Mouse (Mus musculus) embryonic facial prominence, embryonic 12.5 days (tissue): ENCODE measurements at regions not wholly inside any gene's neighbourhood (a gene's known extent, or its start where the extent isn't known, plus 50 kb on each side); places are given as distances from the start of the nearest gene placed in this dataset.

Source experiments
- ATAC-seq: fragments of 200-750 bp; cut with Nextera tagmentation; 2 replicates; pipeline ENCODE4 v1.8.0; 2017; ENCODE audit not compliant: insufficient number of reproducible peaks, insufficient read depth, low FRiP score, low TSS enrichment
- H3K27ac ChIP-seq: fragments of 300-500 bp; sonication (generic); 2 replicates; pipeline ENCODE4 v1.5.1; 2016; ENCODE audit warnings: mild to moderate bottlenecking
- H3K27me3 ChIP-seq: fragments of 300-500 bp; sonication (generic); 2 replicates; pipeline ENCODE4 v1.6.1; 2016; ENCODE audit warnings: mild to moderate bottlenecking, moderate library complexity
- H3K36me3 ChIP-seq: fragments of 300-500 bp; sonication (generic); 2 replicates; pipeline ENCODE4 v1.6.1; 2016; ENCODE audit warnings: mild to moderate bottlenecking
- H3K4me1 ChIP-seq: fragments of 300-500 bp; sonication (generic); 2 replicates; pipeline ENCODE4 v1.6.1; 2016
- H3K4me2 ChIP-seq: fragments of 300-500 bp; sonication (generic); replicated peaks from 2 replicates; pipeline ENCODE4 v1.6.1; 2016; ENCODE audit warnings: mild to moderate bottlenecking, moderate library complexity
- H3K4me3 ChIP-seq: fragments of 300-500 bp; sonication (generic); 2 replicates; pipeline ENCODE4 v1.5.1; 2016; ENCODE audit warnings: mild to moderate bottlenecking
- H3K9ac ChIP-seq: fragments of 300-500 bp; sonication (generic); 2 replicates; pipeline ENCODE4 v1.6.1; 2016; ENCODE audit warnings: mild to moderate bottlenecking, moderate library complexity
- H3K9me3 ChIP-seq: fragments of 300-500 bp; sonication (generic); 2 replicates; pipeline ENCODE4 v1.6.1; 2016; ENCODE audit warnings: mild to moderate bottlenecking, moderate library complexity
- WGBS: fragments of 180-500 bp; shearing (Covaris S2); methylation state at CpG from one replicate; pipeline ENCODE4 v1.1.7; 2016; 5-methylcytosine and 5-hydroxymethylcytosine counted together

DNA sequence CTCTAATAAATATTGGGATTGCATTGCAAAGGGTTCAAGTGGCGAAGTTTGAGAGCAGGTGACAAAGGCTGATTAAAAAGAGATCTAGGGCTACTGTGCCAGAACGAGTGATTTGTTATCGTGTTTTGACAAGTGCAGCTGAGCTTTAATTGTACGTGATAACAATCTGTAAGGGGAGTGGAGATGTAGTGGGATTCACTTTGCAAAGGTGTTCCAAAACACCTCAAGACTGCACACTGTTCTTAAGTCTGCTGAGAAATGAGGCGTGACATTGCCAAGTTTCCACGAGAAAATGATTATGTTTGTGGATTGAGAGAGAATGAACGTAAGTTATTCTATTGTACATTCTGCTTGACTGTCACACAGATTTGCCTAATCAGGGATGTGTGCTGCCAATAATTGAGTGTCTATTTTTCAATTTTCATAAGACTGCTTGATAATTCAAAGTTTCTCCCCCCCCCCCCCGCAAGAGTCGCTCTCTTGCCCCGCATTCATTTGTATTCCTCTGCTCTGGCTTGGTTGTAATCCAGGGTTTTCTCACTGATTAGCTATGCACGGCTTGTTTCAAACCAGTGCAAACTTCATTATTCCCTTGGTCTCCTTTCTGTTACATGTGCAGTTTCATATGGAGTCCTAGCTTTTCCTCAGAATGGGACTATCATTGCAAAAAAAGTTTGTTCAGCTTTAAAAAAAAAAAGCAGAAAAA, 385.7 kb downstream of the Olfm4 start:
- H3K27ac ChIP-seq = no peak overlapping the region
- no peak overlapping the region for H3K4me2 ChIP-seq
- no peak overlapping the region for H3K4me3 ChIP-seq
- WGBS = 71% methylated on average over 11 of the region's 11 CpGs
- H3K9me3 ChIP-seq = no peaks in the 10 kb centered on the region
- no peaks in the 10 kb centered on the region for H3K4me1 ChIP-seq
- no peak for ATAC-seq
- H3K27me3 ChIP-seq = no peaks in the 10 kb centered on the region
- H3K9ac ChIP-seq = no peak overlapping the region
- no peaks in the 10 kb centered on the region for H3K36me3 ChIP-seq

DNA sequence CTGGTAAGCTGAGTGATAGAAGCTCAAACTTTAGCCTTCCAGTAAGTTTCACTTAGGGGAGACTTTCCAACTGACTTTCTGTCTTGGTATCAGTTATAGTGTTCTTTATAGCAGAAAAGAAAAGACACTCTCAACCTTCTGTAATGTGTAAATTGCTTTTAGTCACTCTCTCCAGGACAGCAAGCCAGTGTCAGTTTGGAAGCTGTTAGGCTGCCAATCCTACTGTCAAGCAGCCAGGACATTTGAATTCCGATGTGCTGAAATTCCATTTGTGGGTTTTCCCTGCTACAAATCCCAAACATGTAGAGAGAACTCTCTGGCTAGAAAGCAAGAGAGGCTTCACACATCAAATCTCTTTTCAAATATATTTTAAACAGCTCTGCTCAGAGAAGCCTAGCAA, 390.4 kb downstream of the Olfm4 start:
- Histone ChIP-seq H3K9ac (no peak overlapping the region), H3K9me3 (no peaks in the 10 kb centered on the region), H3K4me3 (no peak overlapping the region), H3K27me3 (no peaks in the 10 kb centered on the region), H3K27ac (no peak overlapping the region), H3K36me3 (no peaks in the 10 kb centered on the region), H3K4me1 (no peaks in the 10 kb centered on the region), H3K4me2 (no peak overlapping the region)
- ATAC-seq = no peak
- WGBS = 90% methylated on average over 1 of the region's 1 CpGs

DNA sequence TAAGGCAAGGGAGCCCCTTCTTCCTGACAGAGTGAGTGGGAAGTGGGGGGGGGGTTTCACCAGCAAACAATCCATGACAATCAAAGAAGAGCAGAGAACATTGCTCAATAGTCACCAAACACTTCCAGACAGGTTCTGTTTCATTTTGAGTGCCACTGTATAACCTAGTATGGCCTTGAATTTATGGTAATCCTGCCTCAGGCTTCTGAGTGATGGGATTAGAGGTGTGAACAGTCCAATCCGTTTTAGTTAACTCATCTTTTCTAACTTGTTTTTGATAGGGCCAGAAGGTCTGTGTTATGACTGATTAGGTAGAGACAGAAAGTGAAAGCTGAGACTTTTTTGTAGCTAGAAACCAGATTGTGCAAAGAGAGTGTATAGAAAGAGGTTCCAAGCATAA, 393.2 kb downstream of the Olfm4 start:
- 60% methylated on average over 1 of the region's 1 CpGs for WGBS
- no peaks in the 10 kb centered on the region for H3K36me3 ChIP-seq
- H3K27me3 ChIP-seq = no peaks in the 10 kb centered on the region
- no peaks in the 10 kb centered on the region for H3K9me3 ChIP-seq
- H3K4me1 ChIP-seq = no peaks in the 10 kb centered on the region
- H3K9ac ChIP-seq = no peak overlapping the region
- ATAC-seq = no peak
- no peak overlapping the region for H3K4me3 ChIP-seq
- H3K4me2 ChIP-seq = no peak overlapping the region
- H3K27ac ChIP-seq = no peak overlapping the region

DNA sequence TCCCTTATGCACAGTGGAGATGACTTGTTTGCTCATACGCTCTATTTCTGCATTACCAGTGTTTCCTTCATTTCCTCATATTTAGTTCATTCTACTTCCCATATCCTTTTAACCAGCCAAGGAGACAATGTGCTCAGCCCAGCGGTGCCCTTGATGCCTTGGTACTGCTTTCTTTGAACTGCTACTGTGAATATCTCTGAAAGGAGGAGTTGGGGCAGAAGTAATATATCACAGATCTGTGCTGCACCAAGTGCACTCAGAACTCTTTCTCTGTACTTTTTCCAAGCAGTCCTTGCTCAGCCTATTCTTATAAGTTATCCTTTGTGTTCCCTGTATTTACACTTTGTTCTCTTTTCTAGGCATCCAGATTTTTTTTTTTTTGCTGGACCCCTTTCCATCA, 407.5 kb downstream of the Olfm4 start:
- no peak overlapping the region for H3K4me3 ChIP-seq
- H3K27me3 ChIP-seq = no peaks in the 10 kb centered on the region
- no peak overlapping the region for H3K9ac ChIP-seq
- WGBS = 80% methylated on average over 2 of the region's 2 CpGs
- no peak for ATAC-seq
- H3K36me3 ChIP-seq = no peaks in the 10 kb centered on the region
- H3K27ac ChIP-seq = no peak overlapping the region
- H3K9me3 ChIP-seq = no peaks in the 10 kb centered on the region
- no peaks in the 10 kb centered on the region for H3K4me1 ChIP-seq
- no peak overlapping the region for H3K4me2 ChIP-seq

DNA sequence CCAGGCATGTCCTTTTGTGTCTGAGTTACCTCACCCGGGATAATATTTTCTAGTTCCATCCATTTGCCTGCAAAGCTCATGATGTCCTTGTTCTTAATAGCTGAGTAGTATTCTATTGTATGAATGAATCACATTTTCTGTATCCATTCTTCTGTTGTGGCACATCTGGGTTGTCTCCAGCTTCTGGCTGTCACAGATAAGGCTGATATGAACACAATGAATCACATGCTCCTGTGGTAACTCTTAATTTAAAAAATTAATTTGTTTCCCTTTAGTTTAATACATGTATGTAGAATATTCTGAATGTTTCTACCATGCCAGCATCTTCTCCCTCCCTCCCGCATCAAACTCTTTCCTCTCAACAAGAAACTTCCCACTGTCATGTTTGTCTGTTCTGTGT, 424.4 kb downstream of the Olfm4 start:
- Histone ChIP-seq H3K9me3 (no peaks in the 10 kb centered on the region), H3K27ac (no peak overlapping the region), H3K4me1 (no peaks in the 10 kb centered on the region), H3K4me3 (no peak overlapping the region), H3K36me3 (no peaks in the 10 kb centered on the region), H3K27me3 (no peaks in the 10 kb centered on the region), H3K9ac (no peak overlapping the region), H3K4me2 (no peak overlapping the region)
- WGBS = 93% methylated on average over 2 of the region's 2 CpGs
- no peak for ATAC-seq

DNA sequence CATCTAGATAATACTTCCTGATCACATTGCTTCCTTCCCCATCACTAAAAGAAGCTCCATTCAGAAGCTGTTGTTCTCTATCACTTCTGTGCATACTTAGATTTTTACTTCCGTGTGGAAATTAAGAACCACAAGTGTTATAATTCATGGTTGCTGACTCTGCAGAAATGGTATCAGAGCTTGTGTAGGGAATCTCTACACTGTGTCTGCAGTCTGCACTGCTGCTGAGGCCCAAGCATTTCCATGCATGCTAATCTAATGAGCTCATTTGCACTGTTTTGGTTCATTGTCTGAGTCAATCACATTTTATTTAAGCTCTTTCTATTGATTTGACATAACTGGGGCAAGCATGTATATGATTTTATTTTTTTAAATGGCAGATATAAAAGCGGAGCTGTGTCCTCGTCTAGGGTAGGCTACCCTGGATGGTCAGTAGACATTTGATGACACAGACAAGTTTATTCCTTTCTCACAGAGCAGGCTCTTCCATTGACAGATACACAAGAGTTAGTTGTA, 435.0 kb downstream of the Olfm4 start:
- Histone ChIP-seq H3K27me3 (no peaks in the 10 kb centered on the region), H3K4me2 (no peak overlapping the region), H3K9ac (no peak overlapping the region), H3K9me3 (no peaks in the 10 kb centered on the region), H3K4me1 (no peaks in the 10 kb centered on the region), H3K36me3 (no peaks in the 10 kb centered on the region), H3K4me3 (no peak overlapping the region), H3K27ac (no peak overlapping the region)
- WGBS = 92% methylated on average over 3 of the region's 3 CpGs
- ATAC-seq = no peak

DNA sequence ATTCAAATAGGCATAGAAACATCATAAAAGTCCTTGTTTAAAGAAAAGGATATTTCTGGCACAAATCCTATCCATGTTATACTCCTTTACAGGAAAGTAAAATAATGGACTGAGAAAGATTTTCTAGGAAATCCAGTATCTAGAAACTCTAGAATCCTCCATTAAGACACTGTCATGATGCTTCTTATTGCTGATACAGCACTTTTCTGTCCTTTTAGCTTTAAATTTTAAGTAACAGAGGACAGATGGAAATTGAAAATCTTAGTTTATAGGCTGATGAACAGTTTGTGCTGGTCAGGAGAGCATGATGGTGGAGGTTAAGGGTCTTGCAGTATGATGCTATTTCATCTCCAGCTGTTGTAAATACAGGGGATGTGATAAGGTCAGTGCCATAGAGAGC, 459.9 kb downstream of the Olfm4 start:
- Histone ChIP-seq H3K9me3 (no peaks in the 10 kb centered on the region), H3K27ac (no peak overlapping the region), H3K4me3 (no peak overlapping the region), H3K4me1 (no peaks in the 10 kb centered on the region), H3K4me2 (no peak overlapping the region), H3K36me3 (no peaks in the 10 kb centered on the region), H3K27me3 (no peaks in the 10 kb centered on the region), H3K9ac (no peak overlapping the region)
- no peak for ATAC-seq

DNA sequence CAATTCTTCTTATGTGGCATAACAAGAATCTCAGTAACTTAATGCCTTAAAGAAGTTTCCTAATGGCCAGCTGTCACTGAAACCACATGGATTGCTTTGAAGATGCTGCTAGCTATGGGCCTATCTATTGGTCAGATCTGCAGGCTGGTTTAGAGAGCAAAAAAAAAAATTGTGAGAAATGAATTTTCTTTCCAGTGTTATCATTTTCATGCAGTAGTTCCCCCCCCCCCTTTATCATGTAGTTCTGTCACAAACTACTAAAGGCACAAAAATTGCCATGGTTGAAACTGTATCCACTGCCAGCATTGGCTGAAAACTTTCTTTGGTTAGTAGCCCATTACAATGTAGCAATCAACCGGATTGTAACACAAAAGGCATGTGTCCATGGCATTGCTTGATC, 487.6 kb downstream of the Olfm4 start:
- no peak overlapping the region for H3K27ac ChIP-seq
- H3K36me3 ChIP-seq = no peaks in the 10 kb centered on the region
- ATAC-seq = no peak
- WGBS = 61% methylated on average over 1 of the region's 1 CpGs
- no peak overlapping the region for H3K4me3 ChIP-seq
- H3K4me2 ChIP-seq = no peak overlapping the region
- H3K9ac ChIP-seq = no peak overlapping the region
- no peaks in the 10 kb centered on the region for H3K9me3 ChIP-seq
- H3K4me1 ChIP-seq = no peaks in the 10 kb centered on the region
- H3K27me3 ChIP-seq = no peaks in the 10 kb centered on the region

DNA sequence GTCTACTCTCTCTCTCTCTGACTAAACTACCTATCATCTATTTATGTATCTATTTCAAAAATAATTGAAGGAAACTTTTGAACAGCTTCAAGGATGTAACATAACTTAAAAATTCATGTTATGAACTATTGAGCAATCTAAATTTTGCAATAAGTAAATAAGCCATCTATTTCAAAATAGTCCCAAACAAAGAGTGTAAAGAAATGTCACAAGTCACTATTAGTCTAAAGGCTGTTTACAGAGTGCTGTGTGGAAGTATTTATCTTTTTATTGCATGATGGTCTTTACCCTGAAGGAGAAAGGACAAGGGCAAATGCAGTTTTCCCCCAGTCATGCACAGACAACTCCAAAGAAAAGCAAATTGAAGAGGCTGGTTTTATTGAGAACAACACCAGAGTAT, 496.0 kb downstream of the Olfm4 start:
- Histone ChIP-seq H3K27me3 (no peaks in the 10 kb centered on the region), H3K36me3 (no peaks in the 10 kb centered on the region), H3K9me3 (no peaks in the 10 kb centered on the region), H3K27ac (no peak overlapping the region), H3K9ac (no peak overlapping the region), H3K4me1 (no peaks in the 10 kb centered on the region), H3K4me2 (no peak overlapping the region), H3K4me3 (no peak overlapping the region)
- ATAC-seq = no peak

DNA sequence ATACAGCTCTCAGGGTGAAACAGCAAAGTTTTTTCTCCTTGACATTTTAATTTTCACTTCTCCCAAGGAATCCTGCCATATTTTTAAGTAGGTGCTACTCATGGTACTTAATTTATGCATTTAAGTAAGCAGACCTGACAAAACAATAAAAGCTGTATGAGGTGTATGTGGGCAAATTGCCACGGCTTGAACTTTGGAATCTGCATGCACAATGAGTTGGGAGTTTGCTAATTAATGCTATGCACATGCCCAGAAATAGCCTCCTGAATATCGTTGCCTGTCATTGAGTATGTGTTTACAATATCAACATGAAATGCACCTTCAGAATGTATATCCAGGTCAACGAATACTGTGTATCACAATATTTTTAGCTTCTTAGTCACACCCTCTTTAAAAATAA, 498.9 kb downstream of the Olfm4 start:
- WGBS = 80% methylated on average over 3 of the region's 3 CpGs
- no peak overlapping the region for H3K4me3 ChIP-seq
- H3K4me1 ChIP-seq = no peaks in the 10 kb centered on the region
- H3K9ac ChIP-seq = no peak overlapping the region
- no peak overlapping the region for H3K27ac ChIP-seq
- no peak for ATAC-seq
- no peaks in the 10 kb centered on the region for H3K27me3 ChIP-seq
- H3K36me3 ChIP-seq = no peaks in the 10 kb centered on the region
- H3K4me2 ChIP-seq = no peak overlapping the region
- H3K9me3 ChIP-seq = no peaks in the 10 kb centered on the region

DNA sequence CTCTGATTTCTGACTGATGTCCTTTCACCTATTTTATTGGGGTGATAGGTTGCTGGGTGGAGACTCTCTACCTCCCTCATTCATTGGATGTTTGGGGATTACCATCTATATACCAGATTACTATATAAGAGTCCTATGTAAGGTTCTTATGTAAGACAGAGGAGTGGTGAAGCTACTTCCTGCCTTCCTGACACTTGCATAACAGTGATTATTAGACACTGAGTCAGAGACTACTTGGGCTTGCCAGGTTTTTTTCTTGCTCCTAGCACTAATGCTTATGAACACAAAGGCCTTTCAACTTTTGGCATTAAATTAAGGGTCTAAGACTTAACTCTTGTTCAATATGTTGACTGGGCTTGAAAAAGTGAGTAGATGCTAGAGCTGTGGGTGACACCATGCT, 500.4 kb downstream of the Olfm4 start:
- Histone ChIP-seq H3K9me3 (no peaks in the 10 kb centered on the region), H3K36me3 (no peaks in the 10 kb centered on the region), H3K4me3 (no peak overlapping the region), H3K4me1 (no peaks in the 10 kb centered on the region), H3K27ac (no peak overlapping the region), H3K27me3 (no peaks in the 10 kb centered on the region), H3K4me2 (no peak overlapping the region), H3K9ac (no peak overlapping the region)
- ATAC-seq = no peak

DNA sequence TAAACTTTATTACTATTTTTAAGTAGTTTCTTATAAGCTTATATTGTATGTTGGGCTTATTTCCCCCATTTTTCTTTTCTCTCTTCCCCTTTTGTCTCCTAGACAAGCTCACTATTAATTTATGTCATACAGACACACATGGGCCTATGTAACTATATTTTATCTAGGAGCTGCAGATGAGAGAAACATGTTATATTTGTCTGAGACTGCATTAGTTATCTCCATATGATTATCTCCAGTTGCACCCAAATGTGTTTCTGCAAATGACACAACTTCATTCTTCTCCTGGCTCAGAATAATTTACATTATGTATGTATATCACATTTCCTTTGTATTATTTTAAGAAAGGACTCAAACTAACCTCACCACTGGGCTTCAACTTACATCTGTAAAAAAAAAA, 501.3 kb downstream of the Olfm4 start:
- no peak for ATAC-seq
- Histone ChIP-seq H3K9ac (no peak overlapping the region), H3K9me3 (no peaks in the 10 kb centered on the region), H3K4me2 (no peak overlapping the region), H3K4me1 (no peaks in the 10 kb centered on the region), H3K36me3 (no peaks in the 10 kb centered on the region), H3K27ac (no peak overlapping the region), H3K4me3 (no peak overlapping the region), H3K27me3 (no peaks in the 10 kb centered on the region)

DNA sequence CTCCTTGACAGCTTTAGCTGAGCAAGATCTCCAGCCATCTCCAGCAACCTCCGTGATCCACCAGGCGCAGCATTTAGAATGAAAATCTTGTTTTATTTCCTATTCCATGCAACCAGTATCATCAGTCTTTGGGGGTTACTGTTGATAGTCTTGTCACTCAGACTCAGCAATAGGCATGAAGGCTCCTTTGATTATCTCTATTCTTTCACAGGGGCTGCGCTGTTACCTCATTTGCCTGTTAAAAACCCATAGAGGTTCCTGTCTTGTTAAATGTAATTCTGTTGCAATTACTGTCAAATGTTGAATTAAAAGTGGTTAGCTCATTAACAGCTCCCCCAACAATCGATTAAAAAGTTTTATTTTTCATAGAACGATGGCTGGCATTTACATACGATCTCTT, 502.7 kb downstream of the Olfm4 start:
- Histone ChIP-seq H3K4me2 (no peak overlapping the region), H3K4me3 (no peak overlapping the region), H3K36me3 (no peaks in the 10 kb centered on the region), H3K27ac (no peak overlapping the region), H3K9me3 (no peaks in the 10 kb centered on the region), H3K9ac (no peak overlapping the region), H3K27me3 (no peaks in the 10 kb centered on the region), H3K4me1 (no peaks in the 10 kb centered on the region)
- 89% methylated on average over 6 of the region's 6 CpGs for WGBS
- no peak for ATAC-seq
